Mouse (Mus musculus) spleen, adult 10 weeks (tissue): ENCODE measurements around the gene Rpa2. TPM values are rescaled to one million over a fixed set of nuclear protein-coding genes. Genes with fewer than 3 reads are reported as not detected.

ENCODE experiments used
- polyA plus RNA-seq: library from polyadenylated mRNA; stranded (reverse); fragments of 350-450 nt; fragmentation: Illumina TruSeq; extraction: RNeasy Lipid Tissue Mini Kit (QIAGEN cat#74804); gene quantifications from one replicate; pipeline ENCODE4 v1.2.3, GENCODE M21; 2015; ENCODE audit warnings: low replicate concordance; ENCODE audit not compliant: insufficient read depth

Rpa2 gene
- polyA plus RNA-seq: 24.6 TPM

GRCm38 (mm10) chr4:132767914-132768876 lies at the start of gene Rpa2:
TSS of gene Rpa2 (plus strand) at chr4:132768332.

GRCm38 (mm10) chr4:132732148-132732684 lies 35.9 kb upstream of the Rpa2 start, which contains the start of gene Xkr8:
TSS of gene Xkr8 (minus strand) at chr4:132732546.

GRCm38 (mm10) chr4:132756974-132757373 lies 11.2 kb upstream of the Rpa2 start, which contains the start of gene Smpdl3b:
TSS of gene Smpdl3b (minus strand) at chr4:132757252.

GRCm38 (mm10) chr4:132796196-132796886 lies 28.2 kb downstream of the Rpa2 start, which contains the start of gene Themis2:
TSS of gene Themis2 (minus strand) at chr4:132796387.

Other genes starting within 250 kb of the Rpa2 start
- 190 TPM for gene Atpif1, start 234.7 kb upstream of the Rpa2 start, polyA plus RNA-seq
- gene Dnajc8, start 232.8 kb upstream of the Rpa2 start, polyA plus RNA-seq: 258 TPM
- gene Ptafr, start 204.3 kb upstream of the Rpa2 start, polyA plus RNA-seq: 12.6 TPM
- gene Eya3, start 129.3 kb upstream of the Rpa2 start, polyA plus RNA-seq: 47.3 TPM
- gene Xkr8, start 35.8 kb upstream of the Rpa2 start, polyA plus RNA-seq: 2.7 TPM
- 1.1 TPM for gene Smpdl3b, start 11.1 kb upstream of the Rpa2 start, polyA plus RNA-seq
- 85.3 TPM for gene Themis2, start 28.1 kb downstream of the Rpa2 start, polyA plus RNA-seq
- 47.1 TPM for gene Ppp1r8, start 74.8 kb downstream of the Rpa2 start, polyA plus RNA-seq
- gene Stx12, start 116.2 kb downstream of the Rpa2 start, polyA plus RNA-seq: 55.2 TPM
- gene Fam76a, start 154.2 kb downstream of the Rpa2 start, polyA plus RNA-seq: 28.6 TPM
- gene Fgr, start 205.8 kb downstream of the Rpa2 start, polyA plus RNA-seq: 59.3 TPM
- gene Ahdc1, start 242.9 kb downstream of the Rpa2 start, polyA plus RNA-seq: 5.2 TPM